Mouse (Mus musculus) neural tube, embryonic 14.5 days (tissue): ENCODE results near the gene Mdfic. TPM values are rescaled to one million over a fixed set of nuclear protein-coding genes. Genes with fewer than 3 reads are reported as not detected.
A peak's percentile ranks its signal among the peaks of the same experiment; 100 is the strongest.
"Not testable (repeated sequence)": the region's sequence is repeated elsewhere in the genome, so short reads cannot be mapped to it uniquely, and the experiment has no call there.

Experiments
- ATAC-seq: fragments of 200-750 bp; cut with Nextera tagmentation; 2 replicates; pipeline ENCODE4 v1.8.0; 2017; ENCODE audit warnings: low read depth, mild to moderate bottlenecking, moderate TSS enrichment, moderate library complexity
- H3K27ac ChIP-seq: fragments of 300-500 bp; sonication (generic); 2 replicates; pipeline ENCODE4 v1.5.1; 2014; ENCODE audit warnings: low read depth, mild to moderate bottlenecking, control low read depth, low read length, moderate library complexity, mixed read lengths
- H3K27me3 ChIP-seq: fragments of 300-500 bp; sonication (generic); 2 replicates; pipeline ENCODE4 v1.6.1; 2014; ENCODE audit warnings: low read length; ENCODE audit not compliant: control insufficient read depth, insufficient read depth
- H3K36me3 ChIP-seq: fragments of 300-500 bp; sonication (generic); 2 replicates; pipeline ENCODE4 v1.6.1; 2014; ENCODE audit warnings: low read length, mixed read lengths; ENCODE audit not compliant: control insufficient read depth, insufficient read depth
- H3K4me1 ChIP-seq: fragments of 300-500 bp; sonication (generic); 2 replicates; pipeline ENCODE4 v1.6.1; 2014; ENCODE audit warnings: low read length; ENCODE audit not compliant: control insufficient read depth, insufficient read depth
- H3K4me2 ChIP-seq: fragments of 300-500 bp; sonication (generic); 2 replicates; pipeline ENCODE4 v1.6.1; 2014; ENCODE audit warnings: mild to moderate bottlenecking, low read depth, low read length, control low read depth
- H3K4me3 ChIP-seq: fragments of 300-500 bp; sonication (generic); 2 replicates; pipeline ENCODE4 v1.5.1; 2014; ENCODE audit warnings: low read depth, low read length, control low read depth, mixed read lengths
- H3K9ac ChIP-seq: fragments of 300-500 bp; sonication (generic); replicated peaks from 2 replicates; pipeline ENCODE4 v1.6.1; 2014; ENCODE audit warnings: low read depth, mild to moderate bottlenecking, control low read depth, low read length, mixed read lengths
- H3K9me3 ChIP-seq: fragments of 300-500 bp; sonication (generic); 2 replicates; pipeline ENCODE4 v1.6.1; 2016; ENCODE audit warnings: low read length; ENCODE audit not compliant: control insufficient read depth
- WGBS: fragments of 180-500 bp; shearing (Covaris S2); extraction: QIAGEN DNeasy Blood & Tissue Kit; methylation state at CpG from one replicate; pipeline ENCODE4 v1.1.7; 2014; 5-methylcytosine and 5-hydroxymethylcytosine counted together
- polyA plus RNA-seq: library from polyadenylated mRNA; unstranded; fragments of >200 nt; fragmentation: Nextera tagmentation; extraction: Ambion mirVana; gene quantifications from 2 replicates; pipeline ENCODE4 v1.2.1, GENCODE M21; 2014

The Mdfic gene
- polyA plus RNA-seq, 1 experiment from 2014 or later = 0.62 TPM

DNA sequence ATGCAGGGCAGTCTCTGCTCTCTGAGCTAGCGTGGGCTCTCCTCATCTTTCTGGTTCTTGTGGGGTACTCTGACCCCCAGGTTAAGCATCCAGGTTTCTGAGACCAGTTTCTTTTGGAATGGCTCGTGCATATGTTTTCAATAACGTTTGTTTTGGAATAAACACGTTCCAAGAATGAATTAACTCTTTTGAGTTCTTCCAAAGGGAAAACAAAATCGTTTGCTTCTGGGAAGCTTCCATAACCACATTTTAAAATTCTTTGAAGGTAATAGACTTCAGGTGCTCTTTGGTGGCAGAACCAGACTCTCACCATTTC, 1.2 kb downstream of the Mdfic start:
- WGBS = 38% methylated on average over 5 of the region's 5 CpGs
- H3K27me3 ChIP-seq = no peaks in the 10 kb centered on the region; the same call in 1 of the 2 replicates
- H3K9ac ChIP-seq = no peak overlapping the region
- no peak for ATAC-seq
- H3K4me2 ChIP-seq = peak overlapping the region; percentile 69; the same call in 1 of the 2 replicates
- no peak overlapping the region for H3K27ac ChIP-seq
- H3K9me3 ChIP-seq = no peaks in the 10 kb centered on the region
- H3K36me3 ChIP-seq = no peaks in the 10 kb centered on the region
- H3K4me1 ChIP-seq = peaks cover 6% of the 10 kb centered on the region
- H3K4me3 ChIP-seq = peak overlapping the region; percentile 42; the same call in 1 of the 2 replicates

DNA sequence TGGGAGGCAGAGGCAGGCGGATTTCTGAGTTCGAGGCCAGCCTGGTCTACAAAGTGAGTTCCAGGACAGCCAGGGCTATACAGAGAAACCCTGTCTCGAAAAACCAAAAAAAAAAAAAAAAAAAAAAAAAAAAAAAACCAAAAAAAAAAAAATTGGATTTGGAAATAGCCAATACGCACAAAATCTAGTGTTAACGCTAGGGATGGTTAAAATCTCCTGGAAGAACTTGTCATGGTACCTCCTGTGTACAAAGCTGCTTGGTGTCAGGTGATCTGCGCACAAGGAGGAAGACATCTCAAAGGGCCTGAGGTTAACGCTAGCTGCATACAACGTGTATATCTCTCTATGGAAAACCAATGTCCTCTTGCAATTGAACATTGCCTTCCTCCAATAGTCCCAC, 2.2 kb downstream of the Mdfic start:
- WGBS = 97% methylated on average over 7 of the region's 8 CpGs
- ATAC-seq, H3K27me3 ChIP-seq, H3K9ac ChIP-seq, H3K4me3 ChIP-seq, H3K27ac ChIP-seq, H3K9me3 ChIP-seq, H3K4me2 ChIP-seq, H3K4me1 ChIP-seq, H3K36me3 ChIP-seq: not testable (repeated sequence)

DNA sequence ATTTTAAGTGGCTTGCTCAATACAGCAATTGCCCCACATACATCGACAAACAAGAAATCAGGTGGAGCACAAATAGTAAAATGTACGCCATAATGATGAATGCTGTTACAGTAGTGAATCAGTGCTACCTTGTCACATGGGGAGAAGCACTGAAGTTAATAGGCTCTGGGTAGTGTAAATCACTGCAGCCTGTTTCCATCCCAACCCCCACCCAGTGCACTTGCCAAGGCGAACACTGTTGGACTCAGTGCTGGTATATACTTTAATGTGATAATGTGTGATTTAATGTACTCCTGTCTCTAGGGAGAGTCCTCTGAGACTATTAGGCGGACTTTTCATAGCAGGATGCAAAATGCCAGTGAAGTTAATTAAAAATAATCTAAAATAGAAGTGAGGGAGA, 3.8 kb downstream of the Mdfic start:
- ATAC-seq = no peak
- H3K4me1 ChIP-seq = peaks cover 6% of the 10 kb centered on the region
- no peaks in the 10 kb centered on the region; the same call in 1 of the 2 replicates for H3K27me3 ChIP-seq
- no peak overlapping the region for H3K4me2 ChIP-seq
- H3K9ac ChIP-seq = no peak overlapping the region
- no peaks in the 10 kb centered on the region for H3K36me3 ChIP-seq
- H3K4me3 ChIP-seq = no peak overlapping the region
- 61% methylated on average over 4 of the region's 4 CpGs for WGBS
- H3K27ac ChIP-seq = no peak overlapping the region
- H3K9me3 ChIP-seq = no peaks in the 10 kb centered on the region

DNA sequence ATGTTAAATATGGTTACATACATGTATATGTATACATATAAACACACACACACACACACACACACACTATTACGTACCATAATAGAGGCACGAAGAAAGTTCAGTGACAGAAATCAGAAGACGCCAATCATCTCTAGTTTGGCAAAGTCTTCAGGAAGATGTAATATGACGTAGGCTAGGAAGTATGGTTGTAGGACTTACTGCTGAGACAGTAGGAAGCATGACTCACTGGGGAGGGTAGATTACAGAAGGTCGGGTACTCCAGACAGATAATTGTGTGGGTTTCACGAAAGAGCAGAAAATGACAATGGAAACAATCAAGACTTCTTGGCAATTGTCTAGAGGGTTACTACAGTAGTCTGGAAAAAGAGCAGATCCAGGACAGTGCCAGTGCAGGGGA, 6.0 kb downstream of the Mdfic start:
- no peaks in the 10 kb centered on the region for H3K36me3 ChIP-seq
- no peak overlapping the region for H3K4me2 ChIP-seq
- ATAC-seq = no peak
- no peaks in the 10 kb centered on the region for H3K9me3 ChIP-seq
- H3K27me3 ChIP-seq = no peaks in the 10 kb centered on the region; the same call in 1 of the 2 replicates
- no peak overlapping the region for H3K27ac ChIP-seq
- H3K4me1 ChIP-seq = no peaks in the 10 kb centered on the region; the same call in 1 of the 2 replicates
- no peak overlapping the region for H3K4me3 ChIP-seq
- no peak overlapping the region for H3K9ac ChIP-seq
- 88% methylated on average over 6 of the region's 6 CpGs for WGBS

DNA sequence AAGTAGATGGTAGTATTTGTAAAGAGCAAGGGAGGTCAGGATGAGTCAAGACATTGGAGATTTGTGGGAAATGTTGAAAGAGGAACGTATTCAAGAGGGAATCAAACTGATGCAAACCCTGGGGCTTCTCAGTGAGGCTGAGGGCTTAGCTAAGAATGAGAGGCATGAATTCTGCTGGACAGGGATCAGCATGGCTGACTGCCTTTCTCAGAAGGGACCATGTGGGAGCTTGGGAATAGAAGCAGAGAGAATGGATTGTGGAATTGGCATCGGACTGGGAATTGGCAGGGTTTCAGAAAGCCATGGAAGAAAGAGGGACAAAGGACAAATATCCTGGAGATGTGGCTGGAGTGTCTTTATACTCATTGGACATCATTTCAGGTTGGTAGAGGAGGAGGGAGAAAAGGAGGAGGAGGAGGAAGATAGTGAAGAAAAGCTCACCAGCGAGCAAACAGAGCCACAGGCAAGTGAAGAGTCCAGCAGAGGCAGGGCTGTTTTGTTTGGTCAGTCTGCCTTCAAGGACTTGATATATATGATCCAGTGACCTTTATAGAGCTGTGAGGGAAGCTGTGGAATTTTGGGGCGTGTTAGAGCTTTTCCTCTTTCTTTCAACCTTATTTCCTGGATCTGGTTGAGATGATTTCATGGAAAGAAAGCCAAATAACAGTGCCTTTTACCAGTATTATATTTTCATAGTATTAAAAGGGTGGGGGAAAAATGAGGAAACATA, 7.4 kb downstream of the Mdfic start:
- Histone ChIP-seq H3K9me3 (no peaks in the 10 kb centered on the region), H3K4me1 (no peaks in the 10 kb centered on the region), H3K9ac (no peak overlapping the region), H3K36me3 (no peaks in the 10 kb centered on the region), H3K4me3 (no peak overlapping the region), H3K27me3 (no peaks in the 10 kb centered on the region), H3K4me2 (no peak overlapping the region), H3K27ac (no peak overlapping the region)
- WGBS = 66% methylated on average over 4 of the region's 4 CpGs
- ATAC-seq = no peak

DNA sequence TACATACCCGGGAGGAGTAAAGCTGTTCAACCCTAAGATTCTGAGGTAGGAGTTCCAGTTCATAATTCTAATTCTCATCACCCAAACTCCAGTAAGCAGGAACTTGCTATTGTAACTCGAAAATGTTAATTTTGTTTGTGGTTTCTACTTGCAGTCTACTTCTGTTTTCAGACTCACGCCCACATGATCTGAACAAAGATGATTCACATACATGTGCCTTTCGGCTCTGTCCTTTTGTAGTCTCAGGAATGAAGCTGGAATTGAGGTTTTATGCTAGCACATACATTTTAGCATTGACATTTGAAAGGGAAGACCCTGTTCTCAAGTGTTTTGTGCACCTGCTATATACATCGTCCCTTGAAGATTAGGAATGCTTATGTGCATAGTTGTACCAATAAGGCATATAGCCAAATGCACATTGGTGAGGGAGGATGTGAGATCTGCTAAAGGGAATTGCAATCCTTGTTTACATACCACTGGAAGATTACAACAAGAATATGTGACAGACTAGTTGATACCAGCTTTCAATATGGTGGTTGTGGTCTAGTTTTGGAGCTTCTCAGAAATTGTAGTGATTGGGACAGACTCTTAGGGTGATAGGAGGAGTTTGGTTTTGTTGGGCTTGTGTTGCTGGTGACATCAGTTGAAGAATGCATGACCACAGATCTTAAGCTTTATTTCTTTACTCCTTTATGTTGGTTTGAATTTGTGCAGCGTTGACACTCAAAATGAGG, 8.6 kb downstream of the Mdfic start:
- Histone ChIP-seq H3K36me3 (no peaks in the 10 kb centered on the region), H3K4me1 (no peaks in the 10 kb centered on the region), H3K9ac (no peak overlapping the region), H3K27me3 (no peaks in the 10 kb centered on the region), H3K27ac (no peak overlapping the region), H3K4me2 (no peak overlapping the region), H3K9me3 (no peaks in the 10 kb centered on the region), H3K4me3 (no peak overlapping the region)
- WGBS = 91% methylated on average over 6 of the region's 6 CpGs
- ATAC-seq = no peak

DNA sequence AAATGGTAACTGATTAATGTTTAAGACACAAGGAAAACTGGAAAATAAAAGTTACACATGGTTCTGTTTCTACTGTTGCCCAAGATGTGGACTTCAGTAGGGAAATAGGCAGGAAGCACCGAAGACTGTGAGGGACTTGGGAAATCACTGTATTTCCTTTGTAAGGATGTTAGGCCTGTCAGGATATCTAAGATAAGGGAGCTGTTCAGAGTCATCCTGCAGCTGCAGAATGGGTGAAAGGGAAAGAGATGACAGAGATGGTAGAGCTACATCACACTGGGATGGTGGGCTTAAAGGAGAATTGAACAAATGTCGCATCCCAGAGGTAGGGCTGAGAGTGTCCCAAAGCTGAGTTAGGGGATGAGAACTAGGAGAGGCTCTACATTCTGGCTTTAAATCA, 9.8 kb downstream of the Mdfic start:
- no peak for ATAC-seq
- H3K27me3 ChIP-seq = no peaks in the 10 kb centered on the region
- no peak overlapping the region for H3K4me2 ChIP-seq
- WGBS = 91% methylated on average over 2 of the region's 2 CpGs
- no peaks in the 10 kb centered on the region for H3K4me1 ChIP-seq
- H3K9ac ChIP-seq = no peak overlapping the region
- H3K27ac ChIP-seq = no peak overlapping the region
- H3K4me3 ChIP-seq = no peak overlapping the region
- H3K36me3 ChIP-seq = no peaks in the 10 kb centered on the region
- H3K9me3 ChIP-seq = no peaks in the 10 kb centered on the region

DNA sequence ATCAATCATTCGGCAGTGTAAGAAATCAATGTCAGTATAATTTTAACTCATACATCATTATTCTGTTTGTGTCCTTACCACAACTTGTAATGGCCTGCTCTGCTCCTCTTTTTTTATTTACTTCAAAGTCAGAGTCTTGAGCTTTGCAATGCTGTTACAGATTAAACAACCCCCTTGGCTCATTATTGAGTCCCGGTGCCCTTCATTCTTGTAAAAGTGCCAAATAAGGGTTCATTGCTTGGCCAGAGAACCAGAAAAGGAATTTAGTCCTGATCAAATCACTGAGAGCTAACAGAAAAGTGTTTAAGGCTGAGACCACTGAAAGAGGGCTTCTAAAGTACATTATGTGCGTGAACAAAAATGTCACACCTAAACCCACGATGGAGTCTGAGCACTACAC, 10.2 kb downstream of the Mdfic start:
- H3K27ac ChIP-seq = no peak overlapping the region
- no peak for ATAC-seq
- H3K4me2 ChIP-seq = no peak overlapping the region
- H3K9ac ChIP-seq = no peak overlapping the region
- H3K27me3 ChIP-seq = no peaks in the 10 kb centered on the region
- no peaks in the 10 kb centered on the region for H3K9me3 ChIP-seq
- no peaks in the 10 kb centered on the region for H3K36me3 ChIP-seq
- no peak overlapping the region for H3K4me3 ChIP-seq
- 84% methylated on average over 4 of the region's 4 CpGs for WGBS
- no peaks in the 10 kb centered on the region for H3K4me1 ChIP-seq

DNA sequence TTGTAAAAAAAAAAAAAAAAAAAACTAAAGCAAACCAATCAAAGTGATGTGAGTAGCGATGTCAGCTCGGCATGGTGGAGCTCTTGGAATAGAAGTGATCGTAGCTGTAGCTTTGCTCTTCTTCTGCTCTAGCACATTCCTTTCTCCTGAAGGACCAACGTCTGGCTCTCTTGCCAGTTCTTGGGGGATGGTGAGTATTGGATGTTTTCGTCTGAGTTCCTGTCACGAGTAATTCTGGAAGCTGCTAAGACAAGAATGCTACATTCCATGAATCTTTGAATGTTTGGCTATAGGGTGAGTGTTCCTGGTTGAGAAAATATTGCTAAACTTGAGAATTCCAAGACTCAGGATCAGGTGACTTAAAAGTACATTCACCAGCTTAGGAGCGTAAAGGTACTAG, 11.0 kb downstream of the Mdfic start:
- 89% methylated on average over 7 of the region's 7 CpGs for WGBS
- Histone ChIP-seq H3K4me1 (no peaks in the 10 kb centered on the region), H3K9ac (no peak overlapping the region), H3K36me3 (no peaks in the 10 kb centered on the region), H3K4me2 (no peak overlapping the region), H3K27ac (no peak overlapping the region), H3K27me3 (no peaks in the 10 kb centered on the region), H3K9me3 (no peaks in the 10 kb centered on the region), H3K4me3 (no peak overlapping the region)
- no peak for ATAC-seq
